ENCODE assay signal across 25 mouse cellular contexts in the genomic region with DNA sequence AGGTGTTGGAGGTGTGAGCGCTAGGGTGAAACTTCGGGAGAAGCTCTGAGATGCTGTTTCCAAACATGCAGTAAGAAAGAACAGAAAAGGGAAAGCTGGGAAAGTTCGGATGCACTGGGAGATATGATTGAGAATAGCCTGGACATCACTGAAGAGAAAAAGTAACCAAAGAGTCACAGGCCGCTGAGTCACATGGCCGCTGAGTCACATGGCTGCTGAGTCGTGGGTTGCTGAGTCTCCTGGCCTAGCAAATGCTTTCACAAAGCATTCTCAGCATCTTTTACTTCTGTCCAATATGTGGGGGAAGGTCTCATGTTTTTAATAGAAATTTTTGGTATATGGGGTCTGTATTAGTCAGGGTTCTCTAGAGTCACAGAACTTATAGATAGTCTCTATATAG.
"Had no signal": no experiment of that assay in that cellular context is flagged by ENCODE, and none has a peak within 500 bp of the region (broad histone marks: within the 10 kb centered on the region; RNA-seq: fewer than 3 reads in every experiment).

No protein-coding gene starts in this region.

- H3K9ac ChIP-seq: embryonic facial prominence, embryonic 12.5 days; embryonic facial prominence, embryonic 13.5 days; embryonic facial prominence, embryonic 15.5 days; forebrain, embryonic 12.5 days; forebrain, embryonic 13.5 days; forebrain, embryonic 15.5 days; forebrain, postnatal 0 days had no signal

- H3K27ac ChIP-seq: embryonic facial prominence, embryonic 10.5 days; embryonic facial prominence, embryonic 12.5 days; embryonic facial prominence, embryonic 13.5 days; embryonic facial prominence, embryonic 15.5 days; forebrain, embryonic 10.5 days; forebrain, embryonic 12.5 days; forebrain, embryonic 13.5 days; forebrain, embryonic 15.5 days; gastrocnemius, adult 2 months; heart, adult 2 months had no signal

- H3K36me3 ChIP-seq: embryonic facial prominence, embryonic 10.5 days; embryonic facial prominence, embryonic 12.5 days; embryonic facial prominence, embryonic 13.5 days; embryonic facial prominence, embryonic 15.5 days; forebrain, embryonic 10.5 days; forebrain, embryonic 12.5 days; forebrain, embryonic 15.5 days had no signal

- H3K4me2 ChIP-seq: embryonic facial prominence, embryonic 12.5 days; embryonic facial prominence, embryonic 13.5 days; embryonic facial prominence, embryonic 15.5 days; forebrain, embryonic 12.5 days; forebrain, embryonic 13.5 days; forebrain, embryonic 15.5 days had no signal

- DNase-seq: cerebellum, adult 9-11 months; cerebellum, postnatal 10 days; cerebellum, postnatal 14 days; cerebellum, postnatal 25 days; cerebellum, postnatal 36 days; embryo, embryonic 11 days; forebrain, postnatal 0 days; gastrocnemius, adult 2 months; gastrocnemius, postnatal 10 days; gastrocnemius, postnatal 14 days; gastrocnemius, postnatal 25 days; gastrocnemius, postnatal 36 days; heart, adult 18-20 months; heart, adult 2 months had no signal

- H3K9me3 ChIP-seq: embryonic facial prominence, embryonic 10.5 days; embryonic facial prominence, embryonic 12.5 days; embryonic facial prominence, embryonic 13.5 days; embryonic facial prominence, embryonic 15.5 days; forebrain, embryonic 10.5 days; forebrain, embryonic 12.5 days; forebrain, embryonic 13.5 days; forebrain, embryonic 15.5 days had no signal

- H3K4me1 ChIP-seq: embryonic facial prominence, embryonic 10.5 days; embryonic facial prominence, embryonic 12.5 days; embryonic facial prominence, embryonic 13.5 days; embryonic facial prominence, embryonic 15.5 days; forebrain, embryonic 12.5 days had no signal

- ATAC-seq: forebrain, embryonic 13.5 days; forebrain, embryonic 14.5 days; forebrain, embryonic 15.5 days; forebrain, embryonic 16.5 days; forebrain, postnatal 0 days had no signal

- H3K4me3 ChIP-seq: embryonic facial prominence, embryonic 10.5 days; embryonic facial prominence, embryonic 12.5 days; embryonic facial prominence, embryonic 13.5 days; embryonic facial prominence, embryonic 15.5 days; erythroblast, embryonic 14.5 days; forebrain, embryonic 10.5 days; forebrain, embryonic 12.5 days; forebrain, embryonic 13.5 days; forebrain, embryonic 15.5 days; gastrocnemius, adult 2 months; heart, adult 2 months had no signal

- H3K27me3 ChIP-seq: embryonic facial prominence, embryonic 12.5 days; embryonic facial prominence, embryonic 13.5 days; embryonic facial prominence, embryonic 15.5 days; forebrain, embryonic 12.5 days; forebrain, embryonic 13.5 days; forebrain, embryonic 15.5 days had no signal
